Mouse (Mus musculus) thymus, adult 2 months (tissue): ENCODE data around the gene Traf4.

Source experiments
- CTCF ChIP-seq: fragments of 200-500 bp; IDR thresholded peaks from 2 replicates; pipeline ENCODE4 v1.5.1; 2012; ENCODE audit warnings: mild to moderate bottlenecking, control low read depth, low read length, moderate library complexity, borderline replicate concordance; ENCODE audit not compliant: control insufficient read depth, poor library complexity, insufficient read depth; ENCODE audit errors: extremely low read depth
- POLR2A ChIP-seq: fragments of 200-500 bp; IDR thresholded peaks from 2 replicates; pipeline ENCODE4 v1.6.1; 2012; ENCODE audit warnings: mild to moderate bottlenecking, low read length, control low read depth, moderate library complexity; ENCODE audit not compliant: control insufficient read depth, poor library complexity, insufficient read depth; ENCODE audit errors: extremely low read depth

DNA sequence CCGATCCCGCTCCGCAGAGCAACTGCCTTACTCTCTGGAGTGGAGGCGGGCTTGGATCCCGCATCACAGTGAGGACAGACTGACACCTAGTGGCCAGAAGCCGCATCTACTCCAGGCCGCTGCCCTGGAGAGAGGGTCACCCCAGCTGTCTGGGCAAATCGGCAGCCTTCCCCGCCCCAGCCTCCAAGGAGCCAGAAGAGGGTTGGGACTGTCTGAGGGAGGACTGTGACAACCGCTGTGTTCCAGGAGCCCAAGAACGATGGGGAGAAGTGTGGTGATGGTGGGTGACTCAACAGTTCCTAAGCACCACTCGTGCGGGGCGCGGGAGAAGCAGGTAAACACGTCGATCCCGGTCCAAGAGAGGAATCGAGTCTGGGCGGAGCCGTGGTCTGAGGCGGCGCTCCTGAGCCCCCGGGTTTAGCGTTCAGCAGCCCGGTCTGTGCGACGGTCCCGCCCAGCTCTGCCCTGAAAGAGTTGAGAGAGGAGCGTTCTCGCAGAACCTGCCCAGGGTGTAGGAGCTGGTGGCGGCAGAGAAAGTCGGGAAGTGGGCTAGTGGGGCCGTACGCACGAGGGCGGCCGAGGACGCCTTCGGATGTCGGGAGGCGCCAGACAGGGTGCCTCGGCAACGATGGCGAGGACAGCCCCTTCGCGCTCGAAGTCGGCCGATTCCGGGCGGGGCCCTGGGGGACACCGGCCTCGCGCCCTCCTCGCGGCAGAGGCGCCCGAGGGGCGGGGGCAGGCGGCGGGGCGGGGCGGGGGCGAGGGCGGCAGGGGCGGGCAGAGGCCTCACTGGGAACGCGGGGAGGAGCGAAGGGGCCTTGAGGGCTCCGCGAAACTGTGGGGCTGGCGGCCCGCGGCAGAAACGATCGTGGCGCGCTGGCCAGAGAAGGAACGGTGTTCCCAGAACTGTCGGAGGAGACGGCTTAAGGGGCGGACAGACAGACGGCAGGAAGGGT is 12.8 kb upstream of the Traf4 start:
- TF ChIP-seq CTCF, result peak; percentile 93
- TF ChIP-seq POLR2A, result no peak
